Mouse (Mus musculus) erythroblast, adult 5-6 weeks (primary cell): ENCODE data around the gene Vmn2r59. TPM values are rescaled to one million over a fixed set of nuclear protein-coding genes. Genes with fewer than 3 reads are reported as not detected.
A peak's percentile ranks its signal among the peaks of the same experiment; 100 is the strongest.

ENCODE experiments used
- ATAC-seq: replicated peaks from 2 replicates; pipeline ENCODE4 v1.8.0; 2016; ENCODE audit warnings: moderate number of reproducible peaks, mild to moderate bottlenecking, moderate TSS enrichment, inconsistent platforms; ENCODE audit not compliant: poor library complexity, low FRiP score, severe bottlenecking
- total RNA-seq, 2 experiments: library from RNA; stranded (forward) in 1 of 2; stranded (reverse) in 1 of 2; fragments of 150-400 nt in 1 of 2; fragments of 200-764, 138-1000 nt in 1 of 2; gene quantifications; 2 replicates each; pipeline versions ENCODE4 v1.2.3 to v1.2.4; 2015 to 2017; ENCODE audit warnings: low replicate concordance in 2 of 2

Vmn2r59 gene
- total RNA-seq (2015; ENCODE audit: low replicate concordance): not detected in 2 replicates
- 0.09 TPM in 1 of 2 replicates, not detected in the other for total RNA-seq (2017; ENCODE audit: low replicate concordance)

- ATAC-seq: no peak
Measured at GRCm38 (mm10) chr7:42058923-42059322, at the start of gene Vmn2r59. Gene Vmn2r59, minus strand, starts transcription at chr7:42059023.

- no peak for ATAC-seq
Measured at GRCm38 (mm10) chr7:42107470-42107869, 48.6 kb upstream of the Vmn2r59 start, which contains the start of gene Vmn2r60. Gene Vmn2r60, plus strand, starts transcription at chr7:42107770.

- ATAC-seq: peak; percentile 77
Measured at GRCm38 (mm10) chr7:42107061-42107460, 48.2 kb upstream of the Vmn2r59 start.

Other genes starting within 250 kb of the Vmn2r59 start
- gene Vmn2r58, start 186.3 kb downstream of the Vmn2r59 start, total RNA-seq (2015; ENCODE audit: low replicate concordance): not detected in 2 replicates
- not detected in 2 replicates for gene Vmn2r58, start 186.3 kb downstream of the Vmn2r59 start, total RNA-seq (2017; ENCODE audit: low replicate concordance)
- not detected in 2 replicates for gene Vmn2r60, start 48.7 kb upstream of the Vmn2r59 start, total RNA-seq (2015; ENCODE audit: low replicate concordance)
- 0.09 and 0.28 TPM in 2 replicates for gene Vmn2r60, start 48.7 kb upstream of the Vmn2r59 start, total RNA-seq (2017; ENCODE audit: low replicate concordance)
- not detected in 2 replicates for gene Vmn2r61, start 201.0 kb upstream of the Vmn2r59 start, total RNA-seq (2015; ENCODE audit: low replicate concordance)
- not detected in 2 replicates for gene Vmn2r61, start 201.0 kb upstream of the Vmn2r59 start, total RNA-seq (2017; ENCODE audit: low replicate concordance)